Mouse (Mus musculus) lung, embryonic 16.5 days (tissue): ENCODE measurements around the gene Traf4. TPM values are rescaled to one million over a fixed set of nuclear protein-coding genes. Genes with fewer than 3 reads are reported as not detected.

Source experiments
- ATAC-seq: fragments of 200-750 bp; cut with Nextera tagmentation; 2 replicates; pipeline ENCODE4 v1.8.0; 2017; ENCODE audit warnings: low read depth, mild to moderate bottlenecking, moderate library complexity
- H3K27ac ChIP-seq: fragments of 300-500 bp; sonication (generic); 2 replicates; pipeline ENCODE4 v1.5.1; 2014; ENCODE audit warnings: mild to moderate bottlenecking, control low read depth, low read length
- H3K27me3 ChIP-seq: fragments of 300-500 bp; sonication (generic); 2 replicates; pipeline ENCODE4 v1.6.1; 2014; ENCODE audit warnings: low read depth, low read length, mixed read lengths; ENCODE audit not compliant: control insufficient read depth, insufficient read depth
- H3K36me3 ChIP-seq: fragments of 300-500 bp; sonication (generic); 2 replicates; pipeline ENCODE4 v1.6.1; 2014; ENCODE audit warnings: low read length; ENCODE audit not compliant: control insufficient read depth, insufficient read depth
- H3K4me1 ChIP-seq: fragments of 300-500 bp; sonication (generic); replicated peaks from 2 replicates; pipeline ENCODE4 v1.6.1; 2014; ENCODE audit warnings: low read length, mixed read lengths; ENCODE audit not compliant: control insufficient read depth, insufficient read depth
- H3K4me2 ChIP-seq: fragments of 300-500 bp; sonication (generic); 2 replicates; pipeline ENCODE4 v1.6.1; 2014; ENCODE audit warnings: low read depth, low read length, control low read depth
- H3K4me3 ChIP-seq: fragments of 300-500 bp; sonication (generic); 2 replicates; pipeline ENCODE4 v1.5.1; 2014; ENCODE audit warnings: mild to moderate bottlenecking, low read length, control low read depth
- H3K9ac ChIP-seq: fragments of 300-500 bp; sonication (generic); 2 replicates; pipeline ENCODE4 v1.6.1; 2014; ENCODE audit warnings: low read length, control low read depth
- H3K9me3 ChIP-seq: fragments of 300-500 bp; sonication (generic); 2 replicates; pipeline ENCODE4 v1.6.1; 2016; ENCODE audit warnings: low read length; ENCODE audit not compliant: control insufficient read depth
- WGBS: fragments of 180-500 bp; shearing (Covaris S2); extraction: QIAGEN DNeasy Blood & Tissue Kit; methylation state at CpG from one replicate; pipeline ENCODE4 v1.1.7; 2014; 5-methylcytosine and 5-hydroxymethylcytosine counted together
- polyA plus RNA-seq: library from polyadenylated mRNA; unstranded; fragments of >200 nt; fragmentation: Nextera tagmentation; extraction: Ambion mirVana; gene quantifications from 2 replicates; pipeline ENCODE4 v1.2.1, GENCODE M21; 2015

The Traf4 gene
- polyA plus RNA-seq, 1 experiment from 2014 or later = 96.3 TPM

GRCm38 (mm10) chr11:78153778-78154177 lies 11.6 kb downstream of the Traf4 start:
- Histone ChIP-seq H3K9ac (0 out of 2 replicates have a peak overlapping the region, but pooled peaks have one; percentile 9), H3K4me1 (peaks cover 28% of the 10 kb centered on the region), H3K36me3 (peaks cover 31% of the 10 kb centered on the region), H3K27ac (peak overlapping the region; percentile 95), H3K4me3 (no peak overlapping the region), H3K27me3 (no peaks in the 10 kb centered on the region), H3K9me3 (no peaks in the 10 kb centered on the region), H3K4me2 (no peak overlapping the region)
- WGBS = 71% methylated on average over 13 of the region's 13 CpGs
- ATAC-seq = no peak

- ATAC-seq = peak; percentile 86
- 41% methylated on average over 9 of the region's 9 CpGs for WGBS
- Histone ChIP-seq H3K9me3 (no peaks in the 10 kb centered on the region), H3K27me3 (no peaks in the 10 kb centered on the region), H3K4me1 (peaks cover 28% of the 10 kb centered on the region), H3K4me3 (no peak overlapping the region), H3K9ac (peak overlapping the region; percentile 32), H3K4me2 (no peak overlapping the region), H3K36me3 (peaks cover 22% of the 10 kb centered on the region), H3K27ac (peak overlapping the region; percentile 95)
Measured at GRCm38 (mm10) chr11:78152299-78153231, 12.8 kb downstream of the Traf4 start.

- Histone ChIP-seq H3K4me2 (no peak overlapping the region), H3K9me3 (no peaks in the 10 kb centered on the region), H3K27me3 (no peaks in the 10 kb centered on the region), H3K36me3 (peaks cover 18% of the 10 kb centered on the region), H3K27ac (no peak overlapping the region), H3K4me1 (peaks cover 28% of the 10 kb centered on the region), H3K9ac (no peak overlapping the region), H3K4me3 (no peak overlapping the region)
- ATAC-seq = no peak
- WGBS = 38% methylated on average over 1 of the region's 1 CpGs
Measured at GRCm38 (mm10) chr11:78151161-78151560, 14.2 kb downstream of the Traf4 start.

- H3K9ac ChIP-seq = no peak overlapping the region
- H3K36me3 ChIP-seq = peaks cover 26% of the 10 kb centered on the region
- WGBS = 88% methylated on average over 6 of the region's 6 CpGs
- H3K4me2 ChIP-seq = no peak overlapping the region
- H3K4me1 ChIP-seq = peaks cover 2% of the 10 kb centered on the region
- no peak overlapping the region for H3K4me3 ChIP-seq
- H3K9me3 ChIP-seq = no peaks in the 10 kb centered on the region
- no peaks in the 10 kb centered on the region for H3K27me3 ChIP-seq
- no peak overlapping the region for H3K27ac ChIP-seq
- ATAC-seq = no peak
Measured at GRCm38 (mm10) chr11:78146707-78147543, 18.5 kb downstream of the Traf4 start.

- H3K4me1 ChIP-seq = no peaks in the 10 kb centered on the region
- H3K4me2 ChIP-seq = no peak overlapping the region
- 83% methylated on average over 5 of the region's 5 CpGs for WGBS
- H3K27me3 ChIP-seq = no peaks in the 10 kb centered on the region
- no peak overlapping the region for H3K4me3 ChIP-seq
- H3K36me3 ChIP-seq = peaks cover 24% of the 10 kb centered on the region
- no peaks in the 10 kb centered on the region for H3K9me3 ChIP-seq
- H3K27ac ChIP-seq = no peak overlapping the region
- ATAC-seq = no peak
- H3K9ac ChIP-seq = no peak overlapping the region
Measured at GRCm38 (mm10) chr11:78146168-78146567, 19.2 kb downstream of the Traf4 start.

GRCm38 (mm10) chr11:78143520-78143919 lies 21.9 kb downstream of the Traf4 start:
- WGBS = 81% methylated on average over 2 of the region's 2 CpGs
- Histone ChIP-seq H3K36me3 (peaks cover 12% of the 10 kb centered on the region; the same call in 1 of the 2 replicates), H3K27me3 (no peaks in the 10 kb centered on the region), H3K9me3 (no peaks in the 10 kb centered on the region), H3K9ac (no peak overlapping the region), H3K4me1 (no peaks in the 10 kb centered on the region), H3K27ac (no peak overlapping the region), H3K4me2 (no peak overlapping the region), H3K4me3 (no peak overlapping the region)
- ATAC-seq = no peak

- no peaks in the 10 kb centered on the region for H3K4me1 ChIP-seq
- H3K36me3 ChIP-seq = peaks cover 11% of the 10 kb centered on the region; the same call in 1 of the 2 replicates
- no peak overlapping the region for H3K9ac ChIP-seq
- 68% methylated on average over 5 of the region's 5 CpGs for WGBS
- H3K9me3 ChIP-seq = no peaks in the 10 kb centered on the region
- no peak overlapping the region for H3K27ac ChIP-seq
- no peak overlapping the region for H3K4me3 ChIP-seq
- H3K27me3 ChIP-seq = no peaks in the 10 kb centered on the region
- ATAC-seq = no peak
- H3K4me2 ChIP-seq = no peak overlapping the region
Measured at GRCm38 (mm10) chr11:78140665-78141064, 24.7 kb downstream of the Traf4 start.

- ATAC-seq = no peak
- Histone ChIP-seq H3K4me3 (no peak overlapping the region), H3K27ac (no peak overlapping the region), H3K4me2 (no peak overlapping the region), H3K9ac (no peak overlapping the region), H3K27me3 (no peaks in the 10 kb centered on the region), H3K36me3 (no peaks in the 10 kb centered on the region), H3K9me3 (no peaks in the 10 kb centered on the region), H3K4me1 (peaks cover 2% of the 10 kb centered on the region; the same call in 1 of the 2 replicates)
- WGBS = 85% methylated on average over 3 of the region's 3 CpGs
Measured at GRCm38 (mm10) chr11:78138023-78138422, 27.4 kb downstream of the Traf4 start.

- WGBS = 82% methylated on average over 4 of the region's 4 CpGs
- no peak overlapping the region for H3K4me2 ChIP-seq
- H3K9me3 ChIP-seq = no peaks in the 10 kb centered on the region
- H3K27me3 ChIP-seq = no peaks in the 10 kb centered on the region
- H3K4me3 ChIP-seq = no peak overlapping the region
- no peak overlapping the region for H3K9ac ChIP-seq
- H3K4me1 ChIP-seq = peaks cover 5% of the 10 kb centered on the region; the same call in 1 of the 2 replicates
- no peak for ATAC-seq
- H3K36me3 ChIP-seq = no peaks in the 10 kb centered on the region
- H3K27ac ChIP-seq = no peak overlapping the region
Measured at GRCm38 (mm10) chr11:78137584-78137983, 27.8 kb downstream of the Traf4 start.
